8 mouse cellular contexts compared by ENCODE assay signal in the genomic region with DNA sequence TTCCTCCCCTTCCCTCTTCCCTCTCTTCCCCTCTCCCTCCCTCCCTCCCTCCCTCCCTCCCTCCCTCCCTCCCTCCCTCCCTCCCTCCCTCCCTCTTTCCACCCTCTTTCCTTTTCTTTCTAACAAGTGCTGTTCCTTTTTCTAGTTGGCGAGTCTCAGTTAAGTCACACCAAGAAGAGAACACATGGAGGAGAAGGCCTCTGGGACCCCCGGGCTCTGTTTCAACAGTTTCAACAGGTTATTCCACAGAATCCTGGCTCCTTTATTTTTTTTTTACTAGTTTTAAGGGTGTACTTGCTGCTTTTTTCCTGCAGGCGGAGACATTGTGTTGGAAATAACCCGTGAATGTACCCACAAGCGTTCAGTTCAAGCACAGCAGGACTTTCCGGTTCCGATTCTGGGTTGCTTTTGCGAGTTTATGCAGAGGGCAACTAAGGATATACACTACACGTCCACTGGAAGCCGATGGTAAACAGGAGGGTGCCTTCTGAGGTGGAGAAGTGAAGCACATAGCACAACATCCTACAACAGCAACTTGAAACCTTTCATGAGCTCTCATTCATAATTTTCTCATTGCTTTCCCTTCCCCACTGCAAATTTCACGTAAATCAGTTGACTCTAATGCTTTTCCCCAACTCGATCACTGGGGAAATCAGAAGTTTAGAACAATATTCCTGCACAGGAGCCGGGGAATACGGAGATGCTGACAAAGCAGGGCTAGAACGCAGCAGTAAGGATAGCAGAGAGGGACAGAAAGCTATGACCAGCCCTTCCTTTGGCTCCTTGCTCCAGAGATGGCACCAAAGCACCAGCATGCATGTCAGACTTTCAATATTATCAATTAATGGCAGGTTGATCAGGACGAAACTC. TPM values are rescaled to one million over a fixed set of nuclear protein-coding genes. Genes with fewer than 3 reads are reported as not detected.
DNase-seq lines count a peak whose midpoint lies in the region; ATAC-seq lines count a peak whose summit lies in the region.

No protein-coding gene starts in this region.

- H3K9me3 ChIP-seq in hindbrain, embryonic 13.5 days, result no peaks in the 10 kb centered on the region

- peak overlapping the region; percentile 61 for H3K4me2 ChIP-seq in hindbrain, embryonic 13.5 days

- no peaks in the 10 kb centered on the region for H3K36me3 ChIP-seq in hindbrain, embryonic 13.5 days

- DNase-seq in MN1 (ENCODE audit: low spot score), result peak; percentile 63
- peak; percentile 46 for DNase-seq in cerebellum, adult 8-10 months
- DNase-seq in frontal cortex, postnatal 10 days (ENCODE audit: low spot score in 2 of 2), result peak; percentile 32 to 61
- peak; percentile 72 to 82 for DNase-seq in layer of hippocampus, postnatal 14 days (ENCODE audit: low spot score in 2 of 2)
- DNase-seq in lung, postnatal 10 days, result peak; percentile 76
- peak; percentile 54 for DNase-seq in retina, adult 2 months (ENCODE audit: low read depth, low spot score)
- DNase-seq in thymus, postnatal 36 days, result peak; percentile 28 to 51

- H3K27ac ChIP-seq in hindbrain, embryonic 13.5 days, result peak overlapping the region; percentile 30; the same call in 1 of the 2 replicates

- no peaks in the 10 kb centered on the region for H3K27me3 ChIP-seq in hindbrain, embryonic 13.5 days

- H3K9ac ChIP-seq in hindbrain, embryonic 13.5 days, result peak overlapping the region; percentile 69

- H3K4me3 ChIP-seq in hindbrain, embryonic 13.5 days, result peak overlapping the region; percentile 42

- ATAC-seq in hindbrain, embryonic 13.5 days (ENCODE audit: low FRiP score), result peak; percentile 90

- H3K4me1 ChIP-seq in hindbrain, embryonic 13.5 days (replicated peaks), result no peaks in the 10 kb centered on the region

- 2% methylated on average over 16 of the region's 16 CpGs for WGBS in hindbrain, embryonic 13.5 days

RNA-seq across cellular contexts. Expression of gene Dtx4, which starts 16.7 kb away (rescaled TPM):
- 34.8 and 36.8 TPM in 2 replicates for polyA plus RNA-seq in hindbrain, embryonic 13.5 days (2015; fragmentation: Nextera tagmentation; extraction: Ambion mirVana)
- 10 to 100 TPM; 37.0 to 41.8 TPM for total RNA-seq in layer of hippocampus, postnatal 14 days (2021)

RNA-seq across cellular contexts. Expression of gene Fam111a, which starts 27.6 kb away (rescaled TPM):
- polyA plus RNA-seq in hindbrain, embryonic 13.5 days (2015; fragmentation: Nextera tagmentation; extraction: Ambion mirVana), result 7.8 and 8.0 TPM in 2 replicates
- 1 to 10 TPM; 1.6 to 2.2 TPM for total RNA-seq in layer of hippocampus, postnatal 14 days (2021)

RNA-seq across cellular contexts. Expression of gene Mpeg1, which starts 57.3 kb away (rescaled TPM):
- polyA plus RNA-seq in hindbrain, embryonic 13.5 days (2015; fragmentation: Nextera tagmentation; extraction: Ambion mirVana), result 0.47 and 0.78 TPM in 2 replicates
- 1 to 10 TPM; 5.4 to 5.6 TPM for total RNA-seq in layer of hippocampus, postnatal 14 days (2021)

Comparison
In these comparisons a context has a peak if more than half of its experiments do, and no peak if none do; other contexts are left out.
1. Peak in every context shown above with its lines: DNase-seq, ATAC-seq, H3K4me3 ChIP-seq and H3K27ac ChIP-seq.